Mouse (Mus musculus) layer of hippocampus, adult 8-10 months (tissue): ENCODE results near the gene Nrxn3. TPM values are rescaled to one million over a fixed set of nuclear protein-coding genes. Genes with fewer than 3 reads are reported as not detected.

Source experiments
- DNase-seq, 2 experiments: peaks; one replicate each; pipeline ENCODE4 v3.0.0; 2022; ENCODE audit warnings: low spot score in 2 of 2
- total RNA-seq, 4 experiments: library from RNA; stranded (reverse); gene quantifications; 2 replicates each; pipeline ENCODE4 v1.2.4; 2022

The Nrxn3 gene
- total RNA-seq, 4 experiments from 2014 or later, result 173 to 206 (median 191) TPM

GRCm38 (mm10) chr12:89505121-89505764 lies 782.6 kb downstream of the Nrxn3 start:
- DNase-seq, result peak; percentile 16 to 62

- no peak for DNase-seq
Measured at GRCm38 (mm10) chr12:89508970-89509369, 786.3 kb downstream of the Nrxn3 start.

GRCm38 (mm10) chr12:89513759-89514158 lies 791.1 kb downstream of the Nrxn3 start:
- peak; percentile 37 to 59 for DNase-seq

GRCm38 (mm10) chr12:89516046-89516445 lies 793.4 kb downstream of the Nrxn3 start:
- DNase-seq, result no peak

GRCm38 (mm10) chr12:89530679-89531350 lies 808.1 kb downstream of the Nrxn3 start:
- no peak for DNase-seq

GRCm38 (mm10) chr12:89551291-89551690 lies 828.6 kb downstream of the Nrxn3 start:
- DNase-seq, result peak; percentile 21 to 42

- no peak for DNase-seq
Measured at GRCm38 (mm10) chr12:89553223-89553880, 830.7 kb downstream of the Nrxn3 start.

GRCm38 (mm10) chr12:89554171-89554570 lies 831.5 kb downstream of the Nrxn3 start:
- no peak for DNase-seq

- DNase-seq, result no peak
Measured at GRCm38 (mm10) chr12:89554740-89555430, 832.2 kb downstream of the Nrxn3 start.

- no peak for DNase-seq
Measured at GRCm38 (mm10) chr12:89558921-89559320, 836.2 kb downstream of the Nrxn3 start.

- no peak for DNase-seq
Measured at GRCm38 (mm10) chr12:89561989-89562565, 839.4 kb downstream of the Nrxn3 start.

- no peak for DNase-seq
Measured at GRCm38 (mm10) chr12:89568723-89569377, 846.2 kb downstream of the Nrxn3 start.

GRCm38 (mm10) chr12:89592459-89592858 lies 869.8 kb downstream of the Nrxn3 start:
- no peak for DNase-seq

GRCm38 (mm10) chr12:89613670-89614069 lies 891.0 kb downstream of the Nrxn3 start:
- no peak for DNase-seq

GRCm38 (mm10) chr12:89625746-89626145 lies 903.1 kb downstream of the Nrxn3 start:
- DNase-seq, result no peak

- DNase-seq, result no peak
Measured at GRCm38 (mm10) chr12:89640046-89640445, 917.4 kb downstream of the Nrxn3 start.

- no peak for DNase-seq
Measured at GRCm38 (mm10) chr12:89641460-89641859, 918.8 kb downstream of the Nrxn3 start.

GRCm38 (mm10) chr12:89653211-89653610 lies 930.5 kb downstream of the Nrxn3 start:
- no peak for DNase-seq

- no peak for DNase-seq
Measured at GRCm38 (mm10) chr12:89661219-89661618, 938.5 kb downstream of the Nrxn3 start.

- peak; percentile 50 to 55 for DNase-seq
Measured at GRCm38 (mm10) chr12:89668856-89669255, 946.2 kb downstream of the Nrxn3 start.

GRCm38 (mm10) chr12:89672819-89673218 lies 950.1 kb downstream of the Nrxn3 start:
- no peak for DNase-seq
